Mouse (Mus musculus) layer of hippocampus, adult 11-12 months (tissue): Measurements from ENCODE around the gene Fry.

Experiments
- DNase-seq: peaks from one replicate; pipeline ENCODE4 v3.0.0; 2022; ENCODE audit warnings: low spot score

Gene Fry

DNA sequence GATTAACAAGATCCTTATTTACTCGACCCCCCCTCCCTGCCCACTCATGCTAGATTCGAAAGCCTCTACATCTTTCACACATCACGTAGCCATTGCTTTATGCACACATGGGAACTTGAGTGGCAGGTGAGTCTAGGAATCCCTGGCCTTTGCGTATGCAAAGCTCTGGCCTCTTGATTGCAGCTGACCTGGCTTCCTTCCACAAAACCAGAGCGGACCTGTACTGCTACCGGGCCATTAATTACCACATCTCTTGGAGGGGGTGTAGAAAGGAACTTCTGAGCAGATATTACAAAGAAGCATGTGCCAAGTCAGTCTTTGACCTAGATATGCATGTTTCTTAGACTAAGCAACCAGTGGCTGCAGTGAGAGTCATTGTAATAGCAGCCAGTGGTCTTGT is 55.4 kb downstream of the Fry start:
- no peak for DNase-seq

DNA sequence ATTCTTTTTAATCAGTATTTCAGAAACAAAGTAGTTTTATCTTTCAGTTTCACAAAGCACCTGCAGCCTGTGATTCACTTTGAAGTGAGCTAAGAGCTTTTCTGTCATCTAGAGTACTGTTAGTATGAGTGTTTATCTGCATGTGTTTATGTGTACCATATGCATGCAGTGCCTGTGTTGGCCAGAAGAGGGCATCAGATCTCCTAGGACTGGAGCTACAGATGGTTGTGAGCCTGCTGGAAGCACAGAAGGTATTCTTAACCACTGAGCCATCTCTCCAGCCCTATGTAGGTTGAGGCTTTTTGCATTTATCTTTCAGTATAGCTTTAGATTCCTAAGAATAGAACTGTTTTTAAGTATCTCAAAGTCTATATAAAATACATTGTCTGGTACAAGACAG is 56.5 kb downstream of the Fry start:
- no peak for DNase-seq

DNA sequence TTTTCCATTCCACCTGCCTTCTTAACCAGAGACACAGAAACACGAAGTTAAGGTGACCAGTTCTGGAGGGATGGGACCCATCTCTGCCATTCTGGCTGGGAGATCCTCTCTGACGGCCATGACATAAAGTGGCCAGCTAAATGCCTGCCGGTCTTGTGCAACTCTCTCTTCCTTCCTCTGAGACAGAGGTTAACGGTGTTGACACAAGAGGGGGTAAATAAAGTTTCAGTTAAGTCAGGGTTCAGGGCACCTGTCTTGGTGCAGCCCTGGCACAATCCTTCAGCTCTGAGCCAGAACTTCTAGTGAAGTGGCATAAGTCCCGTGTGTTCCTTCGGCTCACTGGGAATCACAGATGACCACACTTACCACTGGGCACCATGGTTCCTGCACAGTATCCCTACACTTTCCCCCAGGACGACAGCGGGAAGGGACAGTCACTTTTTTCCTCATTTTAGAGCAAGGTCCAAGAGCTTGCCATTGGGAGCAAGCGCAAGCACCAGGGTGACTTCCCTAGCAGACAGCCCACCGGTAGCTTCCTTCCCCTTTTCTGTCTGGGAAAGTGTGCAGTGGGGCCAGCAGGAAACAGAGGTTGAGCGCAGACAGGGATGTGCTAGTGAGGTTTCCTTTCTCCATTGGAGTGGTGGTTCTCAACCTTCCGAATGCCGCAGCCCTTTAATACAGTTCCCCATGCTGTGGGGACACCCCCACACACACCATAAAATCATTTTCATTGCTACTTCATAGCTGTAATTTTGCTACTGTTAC is 58.0 kb downstream of the Fry start:
- DNase-seq = no peak

DNA sequence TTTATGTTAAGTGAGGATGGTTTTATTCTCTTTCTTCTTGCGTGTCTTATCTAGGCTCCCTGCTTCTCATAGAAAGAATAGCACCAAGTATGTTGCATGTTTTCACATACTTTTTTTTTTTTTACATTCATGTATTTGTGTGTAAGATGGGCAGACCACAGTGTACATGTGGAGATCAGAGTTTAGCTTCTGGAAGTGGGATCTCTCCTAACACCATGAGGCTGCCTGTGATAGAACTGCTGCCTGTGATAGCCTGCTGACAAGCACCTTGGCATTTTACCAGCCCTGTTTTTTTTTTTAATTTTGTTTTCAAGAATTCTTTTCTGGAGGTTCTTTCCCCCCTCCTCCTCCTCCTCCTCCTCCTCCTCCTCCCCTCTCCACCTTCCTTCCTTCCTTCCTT is 59.3 kb downstream of the Fry start:
- DNase-seq = no peak

DNA sequence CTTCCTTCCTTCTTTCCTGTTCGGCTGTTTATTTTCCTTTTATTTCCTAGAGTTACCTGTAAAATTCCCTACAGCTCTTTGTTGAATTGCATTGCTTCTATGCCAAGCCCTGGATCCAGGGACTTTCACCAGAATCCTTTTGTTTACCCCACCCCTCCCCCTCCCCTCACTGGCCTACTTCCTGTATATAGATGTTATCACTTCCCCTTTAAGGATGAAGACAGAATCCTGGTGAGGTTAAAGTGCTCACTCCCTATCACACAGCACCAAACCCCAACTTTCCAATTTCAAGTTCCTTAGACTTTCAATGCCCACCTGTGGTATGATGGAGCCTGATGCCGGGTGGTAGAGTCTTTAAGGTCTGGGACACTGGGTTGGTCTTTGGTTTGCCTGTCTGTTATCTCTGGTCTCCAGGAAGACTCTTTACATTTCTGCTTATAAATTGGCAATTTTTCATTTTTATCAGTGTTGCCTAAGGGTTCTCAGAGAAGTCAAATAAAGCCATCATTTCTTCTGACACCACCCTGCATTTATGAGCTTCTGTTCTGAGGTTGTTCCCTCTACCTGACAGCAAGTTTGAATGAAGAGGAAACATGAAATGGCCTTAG is 59.9 kb downstream of the Fry start:
- DNase-seq = no peak

DNA sequence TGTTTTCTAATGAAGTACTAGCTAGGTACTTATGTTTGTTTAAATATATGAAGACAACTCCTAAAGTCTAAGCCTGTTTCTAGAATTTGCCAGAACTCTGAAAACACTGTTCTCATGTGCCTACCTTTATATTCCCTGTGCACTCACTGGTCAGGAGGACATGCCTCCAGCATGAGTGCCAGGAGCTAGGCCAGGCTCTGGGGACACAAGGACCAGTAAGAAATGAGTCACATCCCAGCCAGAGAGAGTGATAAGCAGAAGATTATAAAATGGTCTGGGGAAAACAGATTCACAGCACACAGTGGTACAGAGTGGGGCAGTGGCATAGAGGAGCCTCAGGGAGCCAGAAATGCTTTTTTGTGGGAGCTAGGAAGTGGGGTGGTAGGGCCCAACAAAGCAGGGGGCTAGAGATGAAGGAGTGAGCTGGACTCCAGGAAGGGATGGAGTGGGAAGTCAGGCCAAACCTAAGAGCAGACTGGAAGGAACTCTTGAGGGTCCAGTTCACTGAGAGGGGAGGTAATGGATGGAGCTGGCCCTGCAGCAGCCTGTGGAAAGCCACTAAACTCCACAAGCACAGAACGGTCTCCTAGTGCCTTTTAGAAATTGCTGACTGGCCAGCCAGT is 62.7 kb downstream of the Fry start:
- no peak for DNase-seq

DNA sequence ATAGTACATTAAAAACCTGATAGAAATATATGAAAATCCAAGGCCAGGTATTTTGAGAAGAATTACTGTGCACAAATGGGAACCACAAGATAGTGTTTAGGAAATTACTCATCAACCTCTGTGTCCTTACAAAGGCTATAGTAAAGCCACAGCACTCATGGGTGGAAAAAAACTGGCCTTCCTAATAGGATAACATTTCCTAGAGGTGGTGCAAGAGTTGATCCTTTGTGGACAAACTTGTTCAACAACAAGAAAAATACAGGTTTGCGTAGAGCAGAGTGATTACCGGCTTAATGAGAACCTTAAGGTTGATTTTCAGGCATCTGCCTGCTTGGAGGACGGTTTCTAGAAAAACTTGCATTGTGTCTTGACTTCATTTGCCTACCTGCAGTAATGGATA is 66.5 kb downstream of the Fry start:
- DNase-seq = no peak

DNA sequence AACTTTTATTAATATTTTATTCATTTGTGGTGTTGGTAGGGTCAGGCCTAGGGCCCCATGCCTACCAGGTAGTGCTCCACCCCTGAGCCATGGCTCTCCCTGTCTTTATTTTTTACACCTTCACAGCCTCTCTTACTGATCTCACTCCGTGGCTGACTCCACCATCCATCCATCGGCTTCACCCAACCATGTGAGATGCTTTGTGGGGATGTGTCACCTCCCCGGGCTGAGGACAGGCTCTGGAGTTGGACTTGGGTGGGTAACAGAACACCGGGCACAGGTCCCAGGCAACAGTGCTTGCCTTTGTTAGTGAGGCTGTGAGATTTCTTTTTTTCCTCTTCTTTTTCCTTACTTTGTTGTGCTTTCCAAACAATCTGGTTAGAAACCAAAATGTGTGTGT is 67.7 kb downstream of the Fry start:
- DNase-seq = no peak

DNA sequence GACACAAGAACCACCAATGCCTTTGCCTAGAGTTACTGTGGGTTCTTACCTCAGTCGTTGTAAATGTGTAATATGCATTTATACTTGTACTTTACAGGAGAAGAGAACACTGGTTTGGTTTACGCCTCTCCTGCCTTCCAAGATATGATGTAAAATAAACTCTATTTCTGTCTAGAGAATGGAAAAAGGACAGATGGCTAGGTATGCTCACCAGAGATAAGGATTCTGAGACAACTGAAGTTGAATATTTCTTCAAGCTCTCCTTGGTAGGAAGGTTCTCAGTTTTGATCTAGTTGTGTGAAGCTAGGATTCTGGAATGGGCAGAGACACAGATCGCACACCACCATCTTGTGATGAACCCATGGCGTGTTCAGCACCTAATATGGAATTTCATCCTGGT is 68.2 kb downstream of the Fry start:
- DNase-seq = no peak

DNA sequence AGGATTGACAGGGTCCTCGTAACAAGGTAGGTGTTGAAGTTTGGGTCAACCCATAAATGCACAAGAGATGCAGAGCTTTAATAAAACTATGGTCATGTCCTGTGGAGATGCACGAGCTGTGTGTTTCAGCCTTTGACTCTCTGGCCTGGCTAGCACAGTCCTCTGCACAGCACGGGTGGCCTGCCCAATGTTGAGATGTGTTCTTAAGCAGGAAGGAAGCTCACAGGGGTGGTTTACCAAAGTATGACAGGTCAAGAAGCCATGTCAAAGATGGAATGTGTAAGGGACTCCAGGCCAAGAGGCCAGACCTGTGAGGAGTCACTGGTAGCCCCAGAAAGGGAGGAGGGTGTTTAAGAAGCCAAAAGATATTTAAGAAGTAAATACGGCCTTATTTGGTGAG is 69.6 kb downstream of the Fry start:
- no peak for DNase-seq

DNA sequence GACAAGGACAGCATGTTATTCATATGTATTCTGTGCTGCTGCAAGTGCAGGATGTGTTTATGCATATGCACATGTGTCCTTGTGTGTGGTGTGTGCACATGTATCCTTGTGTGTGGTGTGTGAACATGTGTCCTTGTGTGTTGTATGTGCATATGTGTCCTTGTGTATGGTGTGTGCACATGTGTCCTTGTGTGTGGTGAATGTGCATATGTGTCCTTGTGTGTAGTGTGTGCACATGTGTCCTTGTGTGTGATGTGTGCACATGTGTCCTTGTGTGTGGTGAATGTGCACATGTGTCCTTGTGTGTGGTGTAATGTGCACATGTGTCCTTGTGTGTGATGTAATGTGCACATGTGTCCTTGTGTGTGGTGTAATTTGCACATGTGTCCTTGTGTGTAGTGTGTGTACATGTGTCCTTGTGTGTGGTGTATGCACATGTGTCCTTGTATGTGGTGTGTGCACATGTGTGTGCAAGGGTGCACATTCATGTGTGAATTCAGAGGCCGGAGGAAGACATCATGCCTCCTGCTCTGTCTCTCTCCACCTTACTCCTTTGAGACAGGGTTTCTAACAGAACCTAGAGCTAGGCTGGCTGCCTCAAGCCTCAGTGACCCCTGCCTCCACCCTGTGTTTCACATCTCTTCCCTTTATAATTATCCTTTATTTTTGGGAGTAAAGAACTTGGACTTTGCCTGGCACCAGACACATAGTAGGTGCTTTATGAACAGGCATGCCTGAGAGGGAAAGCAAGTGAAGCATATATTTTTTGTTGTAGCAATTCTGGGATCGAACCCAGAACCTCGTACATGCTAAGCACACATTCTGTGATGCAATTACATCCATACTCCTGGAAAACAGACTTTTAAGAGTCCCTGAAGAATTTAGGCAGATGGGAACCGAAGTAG is 72.3 kb downstream of the Fry start:
- DNase-seq = no peak

DNA sequence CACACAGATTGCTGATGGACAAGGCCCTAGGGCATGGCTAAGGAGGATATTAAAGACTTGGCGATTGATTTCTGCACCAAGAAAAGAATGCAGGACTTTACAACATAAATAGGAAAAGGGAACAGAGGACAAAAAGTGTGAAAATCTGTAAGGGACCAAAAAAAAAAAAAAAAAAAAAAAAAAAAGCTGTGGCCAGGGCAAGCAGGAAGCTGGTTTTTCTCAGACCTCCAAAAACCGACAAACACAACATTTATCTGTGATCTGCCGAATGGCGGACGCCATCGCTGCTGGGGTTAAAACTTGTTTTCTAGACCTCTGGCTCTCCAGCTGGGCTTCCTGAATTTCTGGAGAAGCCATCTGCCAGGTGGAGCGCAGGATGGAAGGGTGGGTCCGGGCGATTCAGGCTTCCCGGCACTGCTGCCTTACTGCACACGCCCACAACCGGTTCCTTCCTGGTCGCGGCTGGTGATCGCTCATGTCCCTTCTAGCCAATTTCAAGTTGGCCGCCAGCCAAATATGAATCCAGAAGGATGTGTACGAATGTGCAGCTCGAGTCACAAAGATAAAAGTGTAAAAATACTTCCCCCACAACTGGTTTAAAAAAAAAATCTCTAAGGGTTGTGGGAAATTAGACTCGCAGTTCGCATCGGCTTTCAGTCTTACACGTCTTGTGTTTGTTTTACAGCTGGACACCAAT is 77.2 kb downstream of the Fry start:
- peak; percentile 71 for DNase-seq

DNA sequence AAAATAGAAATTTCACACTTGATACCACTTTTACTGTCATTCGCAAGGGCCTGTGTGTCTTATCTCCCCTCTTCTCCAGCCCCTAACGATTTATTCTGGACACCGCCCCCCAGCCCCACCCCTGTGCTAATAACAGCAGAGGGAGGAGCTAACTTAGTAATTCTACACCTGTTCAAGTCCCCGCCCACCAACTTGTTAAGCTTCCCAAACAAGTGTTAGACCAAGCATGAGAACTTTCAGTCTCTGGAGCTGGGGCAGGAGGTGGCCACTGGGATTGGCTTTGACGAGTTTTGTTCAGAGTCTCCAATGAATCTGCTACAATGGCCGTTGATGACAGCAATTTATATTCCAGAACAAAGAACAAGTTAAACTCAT is 77.8 kb downstream of the Fry start:
- DNase-seq = no peak

DNA sequence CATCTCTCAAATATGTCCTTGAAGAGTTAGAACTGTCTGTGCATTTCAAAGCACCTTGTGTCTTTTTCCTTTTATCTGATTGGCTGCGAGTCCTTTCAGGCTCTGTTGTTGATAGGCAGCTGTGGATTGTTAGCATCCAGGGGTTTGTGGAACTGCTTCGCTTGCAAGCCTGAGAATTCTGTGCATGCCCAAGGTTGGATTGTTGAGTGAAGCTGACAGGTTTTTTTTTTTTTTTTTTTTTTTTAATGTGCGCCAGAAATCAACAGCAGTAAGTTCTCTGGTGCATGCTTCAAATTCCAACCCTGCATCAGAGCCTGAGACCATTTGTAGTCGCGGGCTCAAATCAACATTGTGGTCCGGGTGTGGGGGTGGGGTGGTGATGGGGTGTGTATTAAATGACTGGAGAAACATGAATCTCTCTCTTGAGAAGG is 78.5 kb downstream of the Fry start:
- no peak for DNase-seq

DNA sequence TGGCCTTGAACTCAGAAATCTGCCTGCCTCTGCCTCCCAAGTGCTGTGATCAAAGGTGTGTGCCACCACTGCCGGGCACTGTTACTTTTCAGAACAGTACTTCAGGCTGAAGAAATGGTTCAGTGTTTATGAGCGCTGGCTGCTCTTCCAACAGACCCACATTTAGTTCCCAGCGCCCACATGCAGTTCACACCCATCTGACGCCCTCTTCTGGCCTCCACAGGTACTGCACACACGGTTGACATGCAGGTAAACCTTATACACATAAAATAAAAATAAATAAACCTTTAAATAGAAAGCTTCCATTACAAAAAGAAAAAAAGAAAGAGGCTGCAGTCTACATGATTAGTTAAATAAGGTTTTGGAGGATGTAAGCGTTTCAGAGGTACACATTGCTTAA is 88.3 kb downstream of the Fry start:
- no peak for DNase-seq

DNA sequence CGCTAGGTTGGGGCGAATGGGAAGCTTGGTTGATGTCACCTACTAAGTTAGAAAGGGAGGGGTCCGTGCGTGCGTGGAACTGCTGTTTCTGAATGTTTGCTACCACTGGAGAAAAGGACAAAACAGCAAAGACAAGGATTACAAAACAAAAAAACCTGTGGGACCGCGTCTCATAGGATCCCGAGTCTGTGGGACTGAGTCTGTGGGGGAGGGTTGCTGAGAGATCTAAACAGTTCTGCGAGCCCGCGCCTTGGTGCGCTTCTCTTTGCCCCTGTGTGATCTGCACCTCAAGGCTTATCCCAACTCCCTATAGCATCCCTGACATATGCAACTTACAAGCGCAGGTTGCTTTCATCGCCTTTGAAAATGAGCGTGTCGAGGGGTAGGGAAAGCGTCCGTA is 89.2 kb downstream of the Fry start:
- no peak for DNase-seq

DNA sequence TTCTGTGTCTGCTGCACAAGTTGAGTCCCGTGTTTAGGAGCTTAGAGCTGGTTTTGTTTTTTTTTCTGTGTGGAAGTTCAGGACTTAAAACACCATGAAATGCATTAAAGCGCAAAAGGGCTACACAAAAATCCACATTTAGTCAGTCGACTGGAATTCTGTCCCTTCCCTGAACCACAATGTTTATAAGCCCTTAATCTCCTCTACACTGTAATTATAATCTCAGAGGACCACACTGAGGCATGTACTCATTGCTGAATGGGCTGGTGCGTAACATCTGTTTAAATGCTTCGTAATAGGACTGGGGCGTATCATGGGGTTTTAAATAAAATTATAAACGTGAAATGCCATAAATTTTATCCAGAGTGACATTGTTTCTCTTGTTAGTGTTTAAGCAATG is 89.6 kb downstream of the Fry start:
- DNase-seq = no peak

DNA sequence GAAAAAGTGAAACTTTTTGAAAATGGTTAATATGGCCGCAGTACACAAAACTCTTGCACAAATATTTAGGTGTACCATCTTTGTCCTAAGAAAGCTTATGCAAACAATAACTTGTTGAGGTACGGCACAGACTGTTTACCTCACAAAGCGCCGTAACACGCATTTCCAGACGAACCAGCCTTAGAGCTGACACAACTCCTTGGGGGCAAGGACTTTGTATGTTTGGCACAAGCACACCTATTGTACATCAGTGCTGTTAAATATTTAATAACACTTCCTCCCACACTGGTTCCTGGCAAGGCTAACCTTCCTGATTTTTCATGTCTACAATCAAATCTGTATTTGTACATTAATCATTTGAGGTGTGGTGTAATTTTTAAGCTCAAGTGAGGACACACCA is 95.6 kb downstream of the Fry start:
- no peak for DNase-seq

DNA sequence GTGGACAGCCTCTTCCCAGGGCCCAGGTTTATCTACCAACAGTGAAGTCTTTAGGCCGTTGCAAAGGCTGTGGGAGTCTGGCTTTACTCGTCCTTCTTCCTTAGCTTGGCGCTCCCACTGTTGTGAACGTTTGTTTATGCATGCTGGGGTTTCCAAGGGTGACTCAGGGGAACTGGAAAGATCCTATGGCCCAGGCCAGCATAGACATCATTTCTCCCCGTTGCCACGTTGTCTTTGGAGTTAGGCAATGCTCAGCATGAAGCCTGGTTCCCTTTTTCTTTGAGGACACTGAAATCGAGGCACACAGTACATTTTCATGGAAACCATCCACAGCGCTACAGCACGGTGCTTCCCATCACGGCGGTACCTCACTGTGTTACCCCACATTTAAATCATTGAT is 97.6 kb downstream of the Fry start:
- DNase-seq = no peak

DNA sequence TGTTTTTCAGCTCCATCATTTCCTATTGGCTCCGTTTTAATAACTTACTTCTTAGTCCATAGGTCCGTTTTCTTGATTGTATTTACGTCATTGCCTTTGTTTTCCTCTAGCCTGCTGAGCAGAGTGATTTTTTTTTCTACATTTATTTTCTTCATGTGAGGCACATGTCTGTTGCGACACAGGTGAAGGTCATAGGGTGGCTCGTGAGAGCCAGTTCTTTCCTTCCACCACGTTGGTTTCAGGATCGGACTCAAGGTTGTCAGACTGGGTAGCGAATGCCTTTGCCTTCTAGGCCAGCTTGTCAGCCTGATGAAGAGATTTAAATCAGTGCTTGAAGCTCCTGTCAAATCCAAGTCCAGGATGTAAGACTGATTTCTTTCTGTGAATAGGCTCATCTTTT is 101.0 kb downstream of the Fry start:
- DNase-seq = no peak

DNA sequence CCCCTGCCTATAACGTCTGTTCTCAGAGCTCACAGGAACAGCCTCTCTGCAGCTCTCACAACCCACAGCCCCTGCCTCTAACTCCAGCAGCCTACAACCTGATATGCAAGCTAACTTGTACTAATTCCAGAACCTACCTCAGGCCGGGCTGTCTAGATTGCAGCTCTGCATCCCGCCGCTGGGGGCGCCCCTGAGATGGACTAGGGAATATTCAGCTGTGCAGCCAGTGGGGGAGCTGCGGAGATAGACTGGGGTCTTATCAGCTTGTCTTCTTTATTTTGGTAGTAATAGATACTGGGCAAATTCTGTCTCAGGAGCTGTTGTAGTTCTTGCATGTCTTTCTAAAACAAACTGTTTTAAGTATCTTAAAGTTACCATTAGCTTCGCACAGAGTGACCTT is 101.9 kb downstream of the Fry start:
- no peak for DNase-seq

DNA sequence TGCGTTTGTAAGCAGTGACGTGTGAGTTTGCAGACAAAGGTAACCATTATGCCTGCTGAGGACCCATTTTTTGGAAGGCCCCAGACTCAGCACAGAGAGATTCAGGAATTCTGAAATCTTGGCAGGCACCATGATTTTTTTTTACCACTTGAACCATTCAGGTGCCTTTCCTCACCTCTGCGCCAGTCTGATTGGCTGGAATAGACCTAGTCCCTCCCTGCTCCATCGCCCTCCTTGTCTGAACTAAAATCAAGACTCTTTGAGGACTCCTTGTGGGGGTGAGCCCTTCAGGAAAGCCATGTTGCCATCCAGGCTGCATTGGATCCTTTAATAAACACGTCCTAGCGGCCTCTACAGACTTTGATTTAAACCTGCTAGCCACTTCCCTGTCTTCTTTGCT is 103.4 kb downstream of the Fry start:
- DNase-seq = no peak
